Mouse (Mus musculus) intestine, embryonic 15.5 days (tissue): ENCODE measurements at regions not wholly inside any gene's neighbourhood (a gene's known extent, or its start where the extent isn't known, plus 50 kb on each side); places are given as distances from the start of the nearest gene placed in this dataset.

Experiments used
- ATAC-seq: fragments of 200-750 bp; cut with Nextera tagmentation; 2 replicates; pipeline ENCODE4 v1.8.0; 2017; ENCODE audit warnings: moderate TSS enrichment, moderate library complexity
- H3K27ac ChIP-seq: fragments of 300-500 bp; sonication (generic); 2 replicates; pipeline ENCODE4 v1.5.1; 2015; ENCODE audit warnings: mild to moderate bottlenecking, inconsistent platforms
- H3K27me3 ChIP-seq: fragments of 300-500 bp; sonication (generic); replicated peaks from 2 replicates; pipeline ENCODE4 v1.6.1; 2015; ENCODE audit warnings: inconsistent platforms
- H3K36me3 ChIP-seq: fragments of 300-500 bp; sonication (generic); 2 replicates; pipeline ENCODE4 v1.6.1; 2015; ENCODE audit warnings: inconsistent platforms
- H3K4me1 ChIP-seq: fragments of 300-500 bp; sonication (generic); replicated peaks from 2 replicates; pipeline ENCODE4 v1.6.1; 2015; ENCODE audit warnings: inconsistent platforms
- H3K4me2 ChIP-seq: fragments of 300-500 bp; sonication (generic); replicated peaks from 2 replicates; pipeline ENCODE4 v1.6.1; 2015; ENCODE audit warnings: mild to moderate bottlenecking, inconsistent platforms
- H3K4me3 ChIP-seq: fragments of 300-500 bp; sonication (generic); replicated peaks from 2 replicates; pipeline ENCODE4 v1.5.1; 2015; ENCODE audit warnings: inconsistent platforms
- H3K9ac ChIP-seq: fragments of 300-500 bp; sonication (generic); 2 replicates; pipeline ENCODE4 v1.6.1; 2015; ENCODE audit warnings: inconsistent platforms
- H3K9me3 ChIP-seq: fragments of 300-500 bp; sonication (generic); 2 replicates; pipeline ENCODE4 v1.6.1; 2016; ENCODE audit warnings: inconsistent platforms
- WGBS: fragments of 180-500 bp; shearing (Covaris S2); methylation state at CpG from one replicate; pipeline ENCODE4 v1.1.7; 2015; 5-methylcytosine and 5-hydroxymethylcytosine counted together

GRCm38 (mm10) chr19:14124250-14124827 is 211.0 kb downstream of the Olfr1505 start:
- H3K4me3 ChIP-seq = no peak overlapping the region
- no peaks in the 10 kb centered on the region for H3K4me1 ChIP-seq
- H3K27ac ChIP-seq = no peak overlapping the region
- 56% methylated on average over 5 of the region's 5 CpGs for WGBS
- H3K4me2 ChIP-seq = no peak overlapping the region
- no peaks in the 10 kb centered on the region for H3K36me3 ChIP-seq
- H3K9ac ChIP-seq = no peak overlapping the region
- no peaks in the 10 kb centered on the region for H3K9me3 ChIP-seq
- H3K27me3 ChIP-seq = no peaks in the 10 kb centered on the region
- no peak for ATAC-seq

GRCm38 (mm10) chr19:14124986-14125385 is 211.7 kb downstream of the Olfr1505 start:
- H3K27ac ChIP-seq = no peak overlapping the region
- 81% methylated on average over 5 of the region's 5 CpGs for WGBS
- no peaks in the 10 kb centered on the region for H3K36me3 ChIP-seq
- no peak for ATAC-seq
- no peaks in the 10 kb centered on the region for H3K9me3 ChIP-seq
- H3K4me2 ChIP-seq = no peak overlapping the region
- H3K27me3 ChIP-seq = no peaks in the 10 kb centered on the region
- H3K4me1 ChIP-seq = no peaks in the 10 kb centered on the region
- no peak overlapping the region for H3K9ac ChIP-seq
- no peak overlapping the region for H3K4me3 ChIP-seq

- no peak overlapping the region for H3K27ac ChIP-seq
- WGBS = 58% methylated on average over 8 of the region's 8 CpGs
- H3K36me3 ChIP-seq = no peaks in the 10 kb centered on the region
- ATAC-seq = no peak
- no peaks in the 10 kb centered on the region for H3K27me3 ChIP-seq
- H3K9me3 ChIP-seq = no peaks in the 10 kb centered on the region
- no peak overlapping the region for H3K4me3 ChIP-seq
- H3K9ac ChIP-seq = no peak overlapping the region
- H3K4me1 ChIP-seq = no peaks in the 10 kb centered on the region
- H3K4me2 ChIP-seq = no peak overlapping the region
Measured at GRCm38 (mm10) chr19:14128397-14129209, 215.3 kb downstream of the Olfr1505 start.

- Histone ChIP-seq H3K4me3 (no peak overlapping the region), H3K4me1 (no peaks in the 10 kb centered on the region), H3K4me2 (no peak overlapping the region), H3K9ac (no peak overlapping the region), H3K36me3 (no peaks in the 10 kb centered on the region), H3K27ac (no peak overlapping the region), H3K9me3 (no peaks in the 10 kb centered on the region), H3K27me3 (0 out of 2 replicates have a peak, but pooled peaks cover 3% of the 10 kb centered on the region)
- peak; percentile 51; the same call in 1 of the 2 replicates for ATAC-seq
- 24% methylated on average over 3 of the region's 3 CpGs for WGBS
Measured at GRCm38 (mm10) chr19:14161217-14161616, 247.9 kb downstream of the Olfr1505 start.

GRCm38 (mm10) chr19:14162773-14163172 is 249.4 kb downstream of the Olfr1505 start:
- H3K9ac ChIP-seq = no peak overlapping the region
- no peak for ATAC-seq
- H3K4me2 ChIP-seq = no peak overlapping the region
- H3K9me3 ChIP-seq = no peaks in the 10 kb centered on the region
- no peak overlapping the region for H3K27ac ChIP-seq
- H3K4me3 ChIP-seq = no peak overlapping the region
- no peaks in the 10 kb centered on the region for H3K4me1 ChIP-seq
- WGBS = 32% methylated on average over 4 of the region's 4 CpGs
- no peaks in the 10 kb centered on the region for H3K36me3 ChIP-seq
- H3K27me3 ChIP-seq = 0 out of 2 replicates have a peak, but pooled peaks cover 3% of the 10 kb centered on the region

GRCm38 (mm10) chr19:14165775-14166174 is 252.4 kb downstream of the Olfr1505 start:
- WGBS = 81% methylated on average over 2 of the region's 2 CpGs
- Histone ChIP-seq H3K27me3 (0 out of 2 replicates have a peak, but pooled peaks cover 3% of the 10 kb centered on the region), H3K9me3 (no peaks in the 10 kb centered on the region), H3K36me3 (no peaks in the 10 kb centered on the region), H3K4me3 (no peak overlapping the region), H3K4me1 (no peaks in the 10 kb centered on the region), H3K27ac (no peak overlapping the region), H3K4me2 (no peak overlapping the region), H3K9ac (no peak overlapping the region)
- no peak for ATAC-seq

GRCm38 (mm10) chr19:14180244-14180643 is 266.9 kb downstream of the Olfr1505 start:
- ATAC-seq = peak; percentile 74
- H3K4me3 ChIP-seq = no peak overlapping the region
- no peaks in the 10 kb centered on the region for H3K27me3 ChIP-seq
- no peaks in the 10 kb centered on the region for H3K36me3 ChIP-seq
- H3K4me2 ChIP-seq = no peak overlapping the region
- no peaks in the 10 kb centered on the region for H3K9me3 ChIP-seq
- H3K4me1 ChIP-seq = no peaks in the 10 kb centered on the region
- WGBS = 28% methylated on average over 4 of the region's 4 CpGs
- no peak overlapping the region for H3K9ac ChIP-seq
- no peak overlapping the region for H3K27ac ChIP-seq

GRCm38 (mm10) chr19:14180956-14181355 is 267.6 kb downstream of the Olfr1505 start:
- Histone ChIP-seq H3K4me3 (no peak overlapping the region), H3K9ac (no peak overlapping the region), H3K4me1 (no peaks in the 10 kb centered on the region), H3K9me3 (no peaks in the 10 kb centered on the region), H3K36me3 (no peaks in the 10 kb centered on the region), H3K27ac (no peak overlapping the region), H3K27me3 (no peaks in the 10 kb centered on the region), H3K4me2 (no peak overlapping the region)
- WGBS = 70% methylated on average over 3 of the region's 3 CpGs
- no peak for ATAC-seq

- no peak overlapping the region for H3K4me2 ChIP-seq
- ATAC-seq = no peak
- H3K27me3 ChIP-seq = no peaks in the 10 kb centered on the region
- no peak overlapping the region for H3K9ac ChIP-seq
- no peak overlapping the region for H3K4me3 ChIP-seq
- no peaks in the 10 kb centered on the region for H3K4me1 ChIP-seq
- H3K27ac ChIP-seq = no peak overlapping the region
- H3K9me3 ChIP-seq = no peaks in the 10 kb centered on the region
- 82% methylated on average over 6 of the region's 6 CpGs for WGBS
- H3K36me3 ChIP-seq = no peaks in the 10 kb centered on the region
Measured at GRCm38 (mm10) chr19:14181661-14182415, 268.5 kb downstream of the Olfr1505 start.

- ATAC-seq = no peak
- Histone ChIP-seq H3K9ac (no peak overlapping the region), H3K27me3 (no peaks in the 10 kb centered on the region), H3K4me2 (no peak overlapping the region), H3K36me3 (no peaks in the 10 kb centered on the region), H3K9me3 (no peaks in the 10 kb centered on the region), H3K4me3 (no peak overlapping the region), H3K4me1 (no peaks in the 10 kb centered on the region), H3K27ac (no peak overlapping the region)
- WGBS = 73% methylated on average over 3 of the region's 3 CpGs
Measured at GRCm38 (mm10) chr19:14191820-14192219, 278.5 kb downstream of the Olfr1505 start.

- H3K36me3 ChIP-seq = no peaks in the 10 kb centered on the region
- 95% methylated on average over 3 of the region's 3 CpGs for WGBS
- no peak overlapping the region for H3K9ac ChIP-seq
- H3K4me3 ChIP-seq = no peak overlapping the region
- H3K27ac ChIP-seq = no peak overlapping the region
- no peaks in the 10 kb centered on the region for H3K4me1 ChIP-seq
- no peaks in the 10 kb centered on the region for H3K27me3 ChIP-seq
- no peaks in the 10 kb centered on the region for H3K9me3 ChIP-seq
- no peak for ATAC-seq
- no peak overlapping the region for H3K4me2 ChIP-seq
Measured at GRCm38 (mm10) chr19:14197864-14198263, 284.5 kb downstream of the Olfr1505 start.

- Histone ChIP-seq H3K9me3 (no peaks in the 10 kb centered on the region), H3K9ac (no peak overlapping the region), H3K4me1 (no peaks in the 10 kb centered on the region), H3K4me2 (no peak overlapping the region), H3K27ac (no peak overlapping the region), H3K27me3 (no peaks in the 10 kb centered on the region), H3K4me3 (no peak overlapping the region), H3K36me3 (no peaks in the 10 kb centered on the region)
- WGBS = 59% methylated on average over 4 of the region's 4 CpGs
- ATAC-seq = no peak
Measured at GRCm38 (mm10) chr19:14220507-14220909, 307.2 kb downstream of the Olfr1505 start.
